Mouse (Mus musculus) kidney, embryonic 16.5 days (tissue): ENCODE results near the gene Krt42. TPM values are rescaled to one million over a fixed set of nuclear protein-coding genes. Genes with fewer than 3 reads are reported as not detected.

Experiments
- polyA plus RNA-seq: library from polyadenylated mRNA; unstranded; fragments of >200 nt; fragmentation: Nextera tagmentation; extraction: Ambion mirVana; gene quantifications from 2 replicates; pipeline ENCODE4 v1.2.1, GENCODE M21; 2015

Gene Krt42
- polyA plus RNA-seq, 1 experiment from 2014 or later: not detected

Other genes with a start within 250 kb of the Krt42 start
- gene Krt33b, start 240.0 kb downstream of the Krt42 start, polyA plus RNA-seq: 0.10 TPM in 1 of 2 replicates, not detected in the other
- gene Krt34, start 228.3 kb downstream of the Krt42 start, polyA plus RNA-seq: not detected in 2 replicates
- not detected in 2 replicates for gene Krt31, start 219.3 kb downstream of the Krt42 start, polyA plus RNA-seq
- gene Krt32, start 181.6 kb downstream of the Krt42 start, polyA plus RNA-seq: not detected in 2 replicates
- not detected in 2 replicates for gene Krt35, start 173.6 kb downstream of the Krt42 start, polyA plus RNA-seq
- gene Krt36, start 164.2 kb downstream of the Krt42 start, polyA plus RNA-seq: 1.1 and 1.6 TPM in 2 replicates
- 0.36 and 0.37 TPM in 2 replicates for gene Krt13, start 148.3 kb downstream of the Krt42 start, polyA plus RNA-seq
- 1.3 and 3.8 TPM in 2 replicates for gene Krt15, start 133.9 kb downstream of the Krt42 start, polyA plus RNA-seq
- 96.4 and 105 TPM in 2 replicates for gene Krt19, start 121.2 kb downstream of the Krt42 start, polyA plus RNA-seq
- not detected in 2 replicates for gene Krt9, start 76.6 kb downstream of the Krt42 start, polyA plus RNA-seq
- gene Krt14, start 62.3 kb downstream of the Krt42 start, polyA plus RNA-seq: 0.90 and 1.7 TPM in 2 replicates
- not detected in 2 replicates for gene Krt16, start 21.0 kb downstream of the Krt42 start, polyA plus RNA-seq
- gene Krt17, start 8.8 kb downstream of the Krt42 start, polyA plus RNA-seq: 0.30 and 0.32 TPM in 2 replicates
- gene Eif1, start 50.0 kb upstream of the Krt42 start, polyA plus RNA-seq: 1,403 and 1,568 TPM in 2 replicates
- gene Gast, start 64.5 kb upstream of the Krt42 start, polyA plus RNA-seq: not detected in 2 replicates
- gene Hap1, start 86.3 kb upstream of the Krt42 start, polyA plus RNA-seq: 15.5 and 18.6 TPM in 2 replicates
- 153 and 154 TPM in 2 replicates for gene Jup, start 127.9 kb upstream of the Krt42 start, polyA plus RNA-seq
- 63.1 and 69.1 TPM in 2 replicates for gene P3h4, start 145.0 kb upstream of the Krt42 start, polyA plus RNA-seq
- gene Fkbp10, start 145.8 kb upstream of the Krt42 start, polyA plus RNA-seq: 157 and 159 TPM in 2 replicates
- gene Nt5c3b, start 171.9 kb upstream of the Krt42 start, polyA plus RNA-seq: 126 and 131 TPM in 2 replicates
- 0.40 and 0.44 TPM in 2 replicates for gene Klhl10, start 172.0 kb upstream of the Krt42 start, polyA plus RNA-seq
- 8.4 and 10.1 TPM in 2 replicates for gene Klhl11, start 202.9 kb upstream of the Krt42 start, polyA plus RNA-seq